Mouse (Mus musculus): ENCODE measurements around the gene Bbs12. TPM values are rescaled to one million over a fixed set of nuclear protein-coding genes. Genes with fewer than 3 reads are reported as not detected.

Bbs12 gene
- polyA plus RNA-seq, 1 experiment from 2014 or later, result 5.1 TPM

- H3K4me1 ChIP-seq (replicated peaks; ENCODE audit: control insufficient read depth, insufficient read depth, low read length), result no peaks in the 10 kb centered on the region
- ATAC-seq (ENCODE audit: low FRiP score) (no peak), DNase-seq (ENCODE audit: low spot score) (no peak)
- H3K9me3 ChIP-seq (ENCODE audit: control insufficient read depth, low read length), result no peaks in the 10 kb centered on the region
- no peak overlapping the region for H3K4me2 ChIP-seq (replicated peaks)
- 80% methylated on average over 4 of the region's 4 CpGs for WGBS
- H3K4me3 ChIP-seq (replicated peaks; ENCODE audit: low read length), result no peak overlapping the region
- H3K9ac ChIP-seq, result no peak overlapping the region
- no peaks in the 10 kb centered on the region for H3K36me3 ChIP-seq (replicated peaks; ENCODE audit: control insufficient read depth, insufficient read depth)
- no peaks in the 10 kb centered on the region for H3K27me3 ChIP-seq (ENCODE audit: control insufficient read depth, insufficient read depth, low read length)
- H3K27ac ChIP-seq, result no peak overlapping the region
Measured at GRCm38 (mm10) chr3:37365144-37365543, 52.8 kb downstream of the Bbs12 start.

- Histone ChIP-seq H3K9me3 (ENCODE audit: control insufficient read depth, low read length) (no peaks in the 10 kb centered on the region), H3K27ac (no peak overlapping the region), H3K27me3 (ENCODE audit: control insufficient read depth, insufficient read depth, low read length) (no peaks in the 10 kb centered on the region), H3K36me3 (replicated peaks; ENCODE audit: control insufficient read depth, insufficient read depth) (no peaks in the 10 kb centered on the region), H3K4me1 (replicated peaks; ENCODE audit: control insufficient read depth, insufficient read depth, low read length) (no peaks in the 10 kb centered on the region), H3K4me2 (replicated peaks) (no peak overlapping the region), H3K4me3 (replicated peaks; ENCODE audit: low read length) (no peak overlapping the region), H3K9ac (no peak overlapping the region)
- 51% methylated on average over 3 of the region's 3 CpGs for WGBS
- ATAC-seq (ENCODE audit: low FRiP score), result no peak
- DNase-seq (ENCODE audit: low spot score), result no peak
Measured at GRCm38 (mm10) chr3:37365976-37366375, 53.6 kb downstream of the Bbs12 start.

- no peaks in the 10 kb centered on the region for H3K9me3 ChIP-seq (ENCODE audit: control insufficient read depth, low read length)
- H3K9ac ChIP-seq, result no peak overlapping the region
- DNase-seq (ENCODE audit: low spot score) (no peak), ATAC-seq (ENCODE audit: low FRiP score) (no peak)
- H3K4me1 ChIP-seq (replicated peaks; ENCODE audit: control insufficient read depth, insufficient read depth, low read length), result no peaks in the 10 kb centered on the region
- no peaks in the 10 kb centered on the region for H3K27me3 ChIP-seq (ENCODE audit: control insufficient read depth, insufficient read depth, low read length)
- WGBS, result 79% methylated on average over 4 of the region's 4 CpGs
- H3K4me2 ChIP-seq (replicated peaks), result no peak overlapping the region
- H3K36me3 ChIP-seq (replicated peaks; ENCODE audit: control insufficient read depth, insufficient read depth), result no peaks in the 10 kb centered on the region
- no peak overlapping the region for H3K27ac ChIP-seq
- H3K4me3 ChIP-seq (replicated peaks; ENCODE audit: low read length), result no peak overlapping the region
Measured at GRCm38 (mm10) chr3:37366381-37367053, 54.2 kb downstream of the Bbs12 start.

- 76% methylated on average over 4 of the region's 4 CpGs for WGBS
Measured at GRCm38 (mm10) chr3:37370407-37370806, 58.1 kb downstream of the Bbs12 start.

More at GRCm38 (mm10) chr3:37370407-37370806, 58.1 kb downstream of the Bbs12 start:
- Histone ChIP-seq H3K4me3 (replicated peaks; ENCODE audit: low read length) (no peak overlapping the region), H3K36me3 (replicated peaks; ENCODE audit: control insufficient read depth, insufficient read depth) (no peaks in the 10 kb centered on the region), H3K4me2 (replicated peaks) (no peak overlapping the region), H3K27me3 (ENCODE audit: control insufficient read depth, insufficient read depth, low read length) (no peaks in the 10 kb centered on the region), H3K9me3 (ENCODE audit: control insufficient read depth, low read length) (no peaks in the 10 kb centered on the region), H3K9ac (no peak overlapping the region), H3K4me1 (replicated peaks; ENCODE audit: control insufficient read depth, insufficient read depth, low read length) (no peaks in the 10 kb centered on the region), H3K27ac (no peak overlapping the region)
- ATAC-seq (ENCODE audit: low FRiP score) (no peak), DNase-seq (ENCODE audit: low spot score) (no peak)

Other genes starting within 250 kb of the Bbs12 start
- 0.48 TPM in 1 of 2 replicates, not detected in the other for gene Adad1, start 249.0 kb upstream of the Bbs12 start, polyA plus RNA-seq (2014; fragmentation: Nextera tagmentation; extraction: Ambion mirVana)
- 0.70 and 0.86 TPM in 2 replicates for gene Il2, start 186.6 kb upstream of the Bbs12 start, polyA plus RNA-seq (2014; fragmentation: Nextera tagmentation; extraction: Ambion mirVana)
- not detected in 2 replicates for gene Il21, start 79.9 kb upstream of the Bbs12 start, polyA plus RNA-seq (2014; fragmentation: Nextera tagmentation; extraction: Ambion mirVana)
- 1.5 and 1.7 TPM in 2 replicates for gene Cetn4, start 154 bp downstream of the Bbs12 start, polyA plus RNA-seq (2014; fragmentation: Nextera tagmentation; extraction: Ambion mirVana)
- gene Fgf2, start 35.8 kb downstream of the Bbs12 start, polyA plus RNA-seq (2014; fragmentation: Nextera tagmentation; extraction: Ambion mirVana), result 1.1 and 1.5 TPM in 2 replicates
- gene Spata5, start 107.3 kb downstream of the Bbs12 start, polyA plus RNA-seq (2014; fragmentation: Nextera tagmentation; extraction: Ambion mirVana), result 33.1 and 35.6 TPM in 2 replicates
- gene Nudt6, start 107.7 kb downstream of the Bbs12 start, polyA plus RNA-seq (2014; fragmentation: Nextera tagmentation; extraction: Ambion mirVana), result 6.8 and 8.7 TPM in 2 replicates